Mouse (Mus musculus): ENCODE measurements around the gene Zkscan17. TPM values are rescaled to one million over a fixed set of nuclear protein-coding genes. Genes with fewer than 3 reads are reported as not detected.
"Not testable (repeated sequence)": the region's sequence is repeated elsewhere in the genome, so short reads cannot be mapped to it uniquely, and the experiment has no call there.

Gene Zkscan17
- polyA plus RNA-seq (2012) = 0.22 and 0.50 TPM in 2 replicates

DNA sequence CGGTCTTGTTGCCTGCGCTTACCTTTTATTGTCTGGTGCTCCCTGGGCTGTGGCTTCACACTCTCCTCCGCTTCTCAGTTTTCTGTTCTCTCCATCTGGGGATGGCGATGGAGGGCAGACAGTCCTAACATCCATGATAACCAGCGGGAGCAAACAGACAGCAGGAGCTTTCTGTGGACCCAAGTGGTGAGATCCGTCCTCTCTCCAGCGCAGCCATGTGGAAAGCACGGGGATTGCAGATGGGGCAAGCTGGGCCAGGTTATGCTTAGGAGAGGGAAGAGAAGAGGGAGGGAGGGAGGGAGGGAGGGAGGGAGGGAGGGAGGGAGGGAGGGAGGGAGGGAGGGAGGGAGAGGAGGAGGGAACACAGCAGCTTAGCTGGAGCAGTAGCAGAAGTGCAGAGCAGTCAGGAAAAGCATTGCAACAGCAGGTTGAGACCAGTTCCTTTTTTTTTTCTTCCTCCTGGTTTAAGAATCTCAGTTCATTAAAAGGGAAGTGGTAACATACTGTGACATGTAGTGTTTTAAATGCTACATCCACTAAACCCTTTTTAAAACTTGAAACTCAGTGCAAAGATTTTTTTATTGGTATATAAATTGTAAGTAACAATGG is at the start of gene Zkscan17:
Gene Zkscan17 (minus strand): TSS at position 280 of the 609 bp plus-strand sequence.
- Histone ChIP-seq H3K4me3 (replicated peaks) (no peak within 1 kb of the TSS), H3K36me3 (ENCODE audit: control insufficient read depth) (no peaks in the 10 kb centered on the region), H3K4me1 (ENCODE audit: control insufficient read depth) (no peaks in the 10 kb centered on the region), H3K27me3 (ENCODE audit: control insufficient read depth) (no peaks in the 10 kb centered on the region), H3K9me3 (ENCODE audit: control insufficient read depth, low read length) (peaks cover 4% of the 10 kb centered on the region)
- TF ChIP-seq GATA1 (IDR thresholded peaks at IDR 0.05; ENCODE audit: low read length) (no peak), TAL1 (IDR thresholded peaks at IDR 0.05; ENCODE audit: low read length) (no peak)

DNA sequence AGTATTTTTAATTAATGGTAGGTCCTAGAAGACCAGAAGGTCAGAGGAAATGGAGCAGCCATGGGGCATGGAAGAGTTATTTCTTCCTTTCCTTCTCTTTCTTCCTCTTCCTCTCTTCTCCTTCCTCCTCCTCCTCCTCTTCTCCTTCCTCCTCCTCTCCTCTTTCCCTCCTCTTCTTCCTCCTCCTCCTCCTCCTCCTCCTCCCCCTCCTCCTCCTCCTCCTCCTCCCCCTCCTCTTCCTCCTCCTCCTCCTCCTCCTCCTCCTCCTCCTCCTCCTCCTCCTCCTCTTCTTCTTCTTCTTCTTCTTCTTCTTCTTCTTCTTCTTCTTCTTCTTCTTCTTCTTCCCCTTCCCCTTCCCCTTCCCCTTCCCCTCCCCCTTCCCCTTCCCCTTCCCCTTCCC is 49.6 kb upstream of the Zkscan17 start, which contains the start of gene Olfr222:
Gene Olfr222 (minus strand): TSS at position 101 of the 400 bp plus-strand sequence.
- H3K4me3 ChIP-seq (replicated peaks); H3K9me3 ChIP-seq (ENCODE audit: control insufficient read depth, low read length); H3K27me3 ChIP-seq (ENCODE audit: control insufficient read depth); H3K4me1 ChIP-seq (ENCODE audit: control insufficient read depth); H3K36me3 ChIP-seq (ENCODE audit: control insufficient read depth): not testable (repeated sequence)

DNA sequence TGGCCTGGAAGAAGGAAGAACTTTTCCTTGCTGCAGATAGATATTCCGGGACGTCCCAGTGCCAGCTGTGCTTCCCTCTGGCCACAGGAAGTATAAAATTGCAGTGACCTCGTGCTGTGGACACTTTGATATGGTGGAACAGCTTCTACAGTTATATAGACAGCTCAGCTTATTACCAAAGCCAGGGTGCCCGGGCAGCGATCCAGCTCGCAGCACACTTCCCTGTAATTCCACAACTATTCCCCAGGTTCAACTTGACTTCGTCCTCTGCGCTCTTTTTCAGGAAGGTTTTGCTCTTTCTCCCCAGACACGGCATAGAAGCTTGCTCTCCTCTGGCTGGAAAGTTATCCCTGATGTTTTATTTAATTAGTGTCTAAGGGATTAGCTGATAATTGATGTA is 49.2 kb upstream of the Zkscan17 start:
- Histone ChIP-seq H3K4me1 (ENCODE audit: control insufficient read depth) (no peaks in the 10 kb centered on the region), H3K36me3 (ENCODE audit: control insufficient read depth) (no peaks in the 10 kb centered on the region), H3K4me3 (replicated peaks) (no peak overlapping the region), H3K27me3 (ENCODE audit: control insufficient read depth) (peaks cover 7% of the 10 kb centered on the region), H3K9me3 (ENCODE audit: control insufficient read depth, low read length) (no peaks in the 10 kb centered on the region)
- no peak for TF ChIP-seq TAL1 (IDR thresholded peaks at IDR 0.05; ENCODE audit: low read length)

DNA sequence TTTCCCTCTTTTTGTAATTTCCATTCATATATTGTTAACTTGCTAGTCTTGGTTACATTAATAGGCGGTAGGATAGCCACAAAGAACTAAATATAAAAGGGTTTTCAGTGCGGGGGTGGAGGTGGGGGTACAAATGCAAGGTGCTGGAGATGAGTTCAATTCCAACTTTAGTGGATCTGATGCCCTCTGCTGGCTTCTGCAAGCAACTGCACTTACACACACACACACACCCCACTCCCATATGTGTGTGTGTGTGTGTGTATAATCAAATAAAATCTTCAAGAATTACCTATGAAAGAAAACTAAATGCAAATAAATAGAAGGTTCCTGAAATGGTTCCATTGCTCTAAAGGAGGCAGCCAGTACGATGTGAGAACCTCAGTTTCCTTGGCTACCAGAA is 42.8 kb upstream of the Zkscan17 start:
- Histone ChIP-seq H3K4me3 (replicated peaks) (no peak overlapping the region), H3K36me3 (ENCODE audit: control insufficient read depth) (no peaks in the 10 kb centered on the region), H3K27me3 (ENCODE audit: control insufficient read depth) (peaks cover 7% of the 10 kb centered on the region), H3K9me3 (ENCODE audit: control insufficient read depth, low read length) (no peaks in the 10 kb centered on the region), H3K4me1 (ENCODE audit: control insufficient read depth) (no peaks in the 10 kb centered on the region)
- TF ChIP-seq GATA1 (IDR thresholded peaks at IDR 0.05; ENCODE audit: low read length) (no peak), TAL1 (IDR thresholded peaks at IDR 0.05; ENCODE audit: low read length) (no peak)

DNA sequence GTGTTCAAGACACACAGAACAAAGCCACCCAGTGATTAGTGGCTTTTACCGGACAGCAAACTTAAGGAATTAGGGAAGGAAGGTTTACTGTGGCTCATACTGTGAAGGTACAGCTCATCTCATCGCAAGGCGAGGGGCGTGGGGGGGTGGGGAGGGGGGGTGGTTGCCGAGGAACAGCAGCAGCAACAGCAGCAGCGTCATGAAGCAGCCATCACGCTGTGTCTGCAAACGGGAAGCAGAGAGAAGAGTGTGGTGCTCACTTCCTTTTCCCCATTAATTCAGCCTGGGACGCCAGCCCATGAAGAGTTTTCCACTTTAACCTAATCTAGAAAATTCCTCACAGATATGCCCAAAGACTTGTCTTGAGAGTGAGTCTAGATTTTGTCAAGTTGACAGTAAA is 36.3 kb upstream of the Zkscan17 start:
- no peaks in the 10 kb centered on the region for H3K4me1 ChIP-seq (ENCODE audit: control insufficient read depth)
- no peak overlapping the region for H3K4me3 ChIP-seq (replicated peaks)
- TF ChIP-seq TAL1 (IDR thresholded peaks at IDR 0.05; ENCODE audit: low read length) = no peak
- H3K9me3 ChIP-seq (ENCODE audit: control insufficient read depth, low read length) = no peaks in the 10 kb centered on the region
- no peaks in the 10 kb centered on the region for H3K36me3 ChIP-seq (ENCODE audit: control insufficient read depth)
- H3K27me3 ChIP-seq (ENCODE audit: control insufficient read depth) = no peaks in the 10 kb centered on the region

DNA sequence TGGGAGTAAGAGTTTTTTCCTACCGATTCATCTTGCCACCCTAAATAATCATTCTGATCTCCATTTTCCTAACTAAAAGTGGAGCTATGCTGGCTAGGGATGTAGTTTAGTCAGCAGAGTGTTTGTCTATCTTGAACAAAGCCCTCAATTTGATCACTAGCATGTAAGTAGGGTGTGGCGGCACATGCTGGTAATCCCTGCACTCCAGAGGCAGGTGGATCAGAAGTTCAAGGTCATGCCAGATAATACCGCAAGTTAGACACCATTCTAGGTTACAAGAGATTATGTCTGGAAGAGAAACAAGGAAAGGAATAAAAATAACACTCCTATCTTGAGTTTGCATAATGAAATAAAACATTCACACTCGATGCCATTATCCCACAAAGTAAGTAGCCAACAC is 35.8 kb upstream of the Zkscan17 start:
- no peaks in the 10 kb centered on the region for H3K36me3 ChIP-seq (ENCODE audit: control insufficient read depth)
- TF ChIP-seq TAL1 (IDR thresholded peaks at IDR 0.05; ENCODE audit: low read length) = no peak
- H3K9me3 ChIP-seq (ENCODE audit: control insufficient read depth, low read length) = no peaks in the 10 kb centered on the region
- H3K4me3 ChIP-seq (replicated peaks) = no peak overlapping the region
- no peaks in the 10 kb centered on the region for H3K4me1 ChIP-seq (ENCODE audit: control insufficient read depth)
- no peaks in the 10 kb centered on the region for H3K27me3 ChIP-seq (ENCODE audit: control insufficient read depth)

DNA sequence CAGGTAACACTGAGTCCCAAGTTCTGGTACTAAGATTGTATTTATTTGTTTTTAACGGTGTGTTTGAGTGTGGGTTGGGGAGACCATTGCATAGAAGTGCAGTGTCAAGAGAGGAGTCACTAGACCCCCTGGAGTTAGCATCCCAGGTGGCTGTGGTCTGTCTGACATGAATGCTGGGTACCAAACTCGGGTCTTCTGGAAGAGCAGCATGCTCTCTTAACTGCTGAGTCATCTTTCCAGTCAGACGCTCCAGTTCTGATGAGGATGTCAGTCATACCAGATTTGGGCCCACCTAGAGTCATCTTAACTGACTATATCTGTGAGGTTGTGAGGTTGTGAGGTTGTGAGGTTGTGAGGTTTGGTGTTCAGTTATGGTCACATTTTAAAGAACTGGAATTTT is 34.4 kb upstream of the Zkscan17 start:
- Histone ChIP-seq H3K4me3 (replicated peaks) (no peak overlapping the region), H3K27me3 (ENCODE audit: control insufficient read depth) (no peaks in the 10 kb centered on the region), H3K4me1 (ENCODE audit: control insufficient read depth) (no peaks in the 10 kb centered on the region), H3K36me3 (ENCODE audit: control insufficient read depth) (no peaks in the 10 kb centered on the region), H3K9me3 (ENCODE audit: control insufficient read depth, low read length) (no peaks in the 10 kb centered on the region)
- TF ChIP-seq TAL1 (IDR thresholded peaks at IDR 0.05; ENCODE audit: low read length) (no peak), GATA1 (IDR thresholded peaks at IDR 0.05; ENCODE audit: low read length) (no peak)

DNA sequence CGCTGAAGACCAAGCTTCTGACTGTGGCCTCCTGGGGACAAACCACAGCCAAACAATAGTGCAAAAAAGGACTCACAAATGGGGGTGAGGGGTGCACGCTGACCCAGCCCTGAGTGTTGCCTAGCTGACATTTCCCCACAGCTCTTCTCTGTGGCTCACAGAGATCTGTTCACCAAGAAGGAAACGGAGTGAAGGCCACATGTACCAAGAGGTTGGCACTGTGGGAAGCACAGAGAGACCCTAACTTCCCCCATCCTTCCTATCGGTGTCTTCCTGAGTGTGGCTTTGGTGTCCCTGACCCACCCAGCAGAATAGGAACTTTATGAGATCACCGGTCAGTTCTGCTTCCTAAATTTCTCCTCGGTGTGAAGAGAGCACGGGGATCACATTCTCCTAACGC is 28.0 kb upstream of the Zkscan17 start:
- Histone ChIP-seq H3K4me1 (ENCODE audit: control insufficient read depth) (no peaks in the 10 kb centered on the region), H3K4me3 (replicated peaks) (no peak overlapping the region), H3K36me3 (ENCODE audit: control insufficient read depth) (no peaks in the 10 kb centered on the region), H3K27me3 (ENCODE audit: control insufficient read depth) (no peaks in the 10 kb centered on the region), H3K9me3 (ENCODE audit: control insufficient read depth, low read length) (no peaks in the 10 kb centered on the region)
- no peak for TF ChIP-seq GATA1 (IDR thresholded peaks at IDR 0.05; ENCODE audit: low read length)
- no peak for TF ChIP-seq TAL1 (IDR thresholded peaks at IDR 0.05; ENCODE audit: low read length)

DNA sequence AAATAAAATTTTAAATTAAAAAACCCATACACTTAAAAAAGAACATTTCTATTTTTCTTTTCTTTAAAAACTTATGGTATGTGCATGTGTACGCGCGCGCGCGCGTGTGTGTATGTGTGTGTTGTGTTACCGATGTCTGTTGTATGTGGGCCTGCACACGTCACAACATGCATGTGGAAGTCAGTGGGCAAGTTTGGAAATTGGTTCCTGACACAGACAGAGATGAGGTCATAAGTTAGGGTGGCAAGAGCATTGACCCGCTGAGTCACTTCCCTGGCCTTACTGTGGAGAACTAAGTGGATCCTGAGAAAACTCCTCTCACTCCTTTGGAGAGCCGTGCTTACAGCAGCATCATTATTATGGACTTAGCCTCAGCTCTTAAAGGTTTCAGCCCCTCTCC is 27.6 kb upstream of the Zkscan17 start:
- H3K36me3 ChIP-seq (ENCODE audit: control insufficient read depth) = no peaks in the 10 kb centered on the region
- TF ChIP-seq GATA1 (IDR thresholded peaks at IDR 0.05; ENCODE audit: low read length) (no peak), TAL1 (IDR thresholded peaks at IDR 0.05; ENCODE audit: low read length) (no peak)
- H3K4me1 ChIP-seq (ENCODE audit: control insufficient read depth) = no peaks in the 10 kb centered on the region
- no peak overlapping the region for H3K4me3 ChIP-seq (replicated peaks)
- H3K9me3 ChIP-seq (ENCODE audit: control insufficient read depth, low read length) = no peaks in the 10 kb centered on the region
- no peaks in the 10 kb centered on the region for H3K27me3 ChIP-seq (ENCODE audit: control insufficient read depth)

DNA sequence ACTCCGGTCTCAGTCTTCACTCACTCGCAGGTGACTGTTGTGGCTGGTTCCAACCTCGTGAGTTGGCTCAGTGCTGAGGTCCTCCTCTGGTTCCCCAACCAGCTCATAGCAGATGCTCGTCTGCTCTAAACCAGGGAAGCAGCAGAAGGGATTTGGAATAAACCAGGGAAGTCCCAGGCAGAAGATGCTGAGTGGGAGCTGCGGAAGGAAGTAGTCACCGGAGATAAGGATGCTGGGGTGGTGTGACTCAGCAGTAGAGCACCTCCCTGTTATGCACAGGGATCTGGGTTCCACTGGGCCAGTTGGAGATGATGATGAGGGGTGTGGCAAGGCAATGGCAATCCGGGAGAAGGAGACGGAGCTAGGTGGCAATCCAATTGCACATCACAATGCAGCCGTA is 17.5 kb upstream of the Zkscan17 start:
- Histone ChIP-seq H3K27me3 (ENCODE audit: control insufficient read depth) (no peaks in the 10 kb centered on the region), H3K4me3 (replicated peaks) (no peak overlapping the region), H3K9me3 (ENCODE audit: control insufficient read depth, low read length) (no peaks in the 10 kb centered on the region), H3K36me3 (ENCODE audit: control insufficient read depth) (no peaks in the 10 kb centered on the region), H3K4me1 (ENCODE audit: control insufficient read depth) (peaks cover 2% of the 10 kb centered on the region; the same call in 1 of the 2 replicates)
- no peak for TF ChIP-seq GATA1 (IDR thresholded peaks at IDR 0.05; ENCODE audit: low read length)
- TF ChIP-seq TAL1 (IDR thresholded peaks at IDR 0.05; ENCODE audit: low read length) = no peak

Measured in erythroblast, embryonic 14.5 days (primary cell).